Mouse (Mus musculus): ENCODE data around the gene Mta3.
"Not testable (repeated sequence)": the region's sequence is repeated elsewhere in the genome, so short reads cannot be mapped to it uniquely, and the experiment has no call there.

The Mta3 gene

DNA sequence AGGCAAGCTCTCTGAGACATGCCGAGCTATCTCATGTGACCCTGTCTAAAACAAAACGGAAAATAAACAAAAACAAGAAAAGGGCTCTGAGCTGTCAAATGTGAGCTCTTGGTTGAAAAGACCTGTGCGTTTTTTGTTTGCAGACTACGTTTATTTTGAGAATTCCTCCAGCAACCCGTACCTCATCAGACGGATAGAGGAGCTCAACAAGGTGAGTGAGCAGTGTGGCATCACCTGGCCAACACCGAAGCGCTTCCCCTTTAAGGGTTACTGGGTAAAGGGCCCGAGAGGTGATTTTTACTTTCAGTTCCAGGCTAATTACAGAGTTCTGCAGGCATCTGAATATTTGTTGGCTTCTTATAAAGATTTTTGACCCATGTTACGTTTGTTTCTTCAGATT lies 2.3 kb downstream of the Mta3 start:
- no peak for DNase-seq (ENCODE audit: low spot score in 2 of 2)

DNA sequence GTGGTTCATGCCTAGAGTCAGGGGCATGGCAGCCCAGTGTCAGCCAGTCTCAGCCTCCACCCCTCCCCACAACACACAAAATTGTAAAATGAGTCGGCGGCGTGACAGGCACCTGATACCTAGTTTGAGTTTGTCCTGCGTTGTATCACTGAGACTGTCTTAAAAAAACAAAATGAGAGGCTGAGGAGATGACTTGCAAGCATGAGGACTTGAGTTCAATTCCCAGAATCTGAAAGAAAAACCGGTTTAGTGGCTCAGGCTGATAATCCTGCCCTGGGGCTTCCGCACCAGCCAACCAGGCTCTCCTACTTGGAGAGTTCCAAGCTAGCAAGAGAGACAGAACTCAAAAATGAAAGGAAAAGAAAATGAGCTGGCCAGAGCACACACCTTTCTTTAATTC lies 2.9 kb downstream of the Mta3 start:
- DNase-seq (ENCODE audit: low spot score in 2 of 2), result no peak

GRCm38 (mm10) chr17:83709517-83709916 lies 3.6 kb downstream of the Mta3 start:
- DNase-seq (ENCODE audit: low spot score in 2 of 2), result not testable (repeated sequence)

DNA sequence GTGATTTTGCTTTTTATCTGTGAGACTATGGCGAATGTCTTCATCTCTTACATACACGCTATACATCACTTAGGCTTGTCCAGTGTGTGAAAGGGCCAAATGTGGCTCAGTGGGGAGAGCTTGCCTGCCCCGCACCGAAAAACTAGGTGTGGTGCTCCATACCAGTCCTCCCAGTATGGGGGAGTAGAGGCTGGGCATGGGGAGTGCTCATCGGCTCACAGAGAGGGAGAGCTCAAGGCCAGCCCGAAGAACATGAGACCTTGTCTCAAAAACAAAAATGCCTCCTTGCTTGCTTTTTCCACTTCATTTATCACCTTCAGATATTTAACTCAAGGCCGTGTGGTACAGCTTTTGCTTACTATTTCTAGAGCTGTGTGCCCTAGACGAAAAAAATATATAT lies 4.7 kb downstream of the Mta3 start:
- DNase-seq (ENCODE audit: low spot score in 2 of 2), result no peak

DNA sequence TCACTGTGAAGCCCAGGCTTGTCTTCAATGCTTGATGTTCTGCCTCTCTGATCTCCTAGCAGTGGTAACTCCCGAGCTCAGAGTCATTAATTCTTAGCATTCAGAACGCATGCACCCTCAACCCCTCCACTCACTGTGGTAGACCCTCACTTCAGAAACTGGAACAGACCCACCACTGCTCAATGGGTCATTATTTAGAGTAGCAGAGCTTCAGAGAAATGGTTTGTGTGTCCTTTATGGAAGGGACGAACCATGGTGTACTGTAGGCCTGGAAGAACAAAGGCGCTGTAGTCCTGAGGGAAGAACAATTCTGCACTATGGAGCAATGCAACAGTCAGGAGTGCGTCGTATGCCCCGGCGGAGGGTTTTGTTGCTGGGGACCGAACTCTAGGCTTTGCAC lies 6.4 kb downstream of the Mta3 start:
- no peak for DNase-seq (ENCODE audit: low spot score in 2 of 2)

DNA sequence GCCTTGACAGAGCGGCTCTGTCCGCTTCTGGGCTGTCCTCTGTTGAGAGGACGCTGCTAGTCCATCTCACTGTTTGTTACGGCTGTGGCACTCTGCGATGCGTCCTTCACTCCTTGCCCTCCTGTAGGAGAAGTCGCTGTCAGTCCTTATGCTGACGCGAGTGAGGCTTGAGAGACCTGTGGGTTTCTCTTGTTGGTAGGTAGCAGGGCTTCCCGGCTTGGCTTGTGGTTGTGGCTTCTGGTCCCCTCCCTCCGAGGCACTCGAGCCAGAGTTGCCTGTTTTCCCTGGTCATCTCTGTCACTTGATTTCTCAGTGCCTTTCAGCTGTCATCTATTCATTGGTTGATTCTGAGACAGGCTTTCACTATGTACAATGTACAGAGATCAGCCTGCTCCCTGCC lies 14.5 kb downstream of the Mta3 start:
- no peak for DNase-seq (ENCODE audit: low spot score in 2 of 2)

GRCm38 (mm10) chr17:83721157-83721556 lies 15.2 kb downstream of the Mta3 start:
- DNase-seq (ENCODE audit: low spot score in 2 of 2), result no peak

GRCm38 (mm10) chr17:83723064-83723463 lies 17.1 kb downstream of the Mta3 start:
- no peak for DNase-seq (ENCODE audit: low spot score in 2 of 2)

GRCm38 (mm10) chr17:83726496-83726895 lies 20.5 kb downstream of the Mta3 start:
- DNase-seq (ENCODE audit: low spot score in 2 of 2), result no peak

DNA sequence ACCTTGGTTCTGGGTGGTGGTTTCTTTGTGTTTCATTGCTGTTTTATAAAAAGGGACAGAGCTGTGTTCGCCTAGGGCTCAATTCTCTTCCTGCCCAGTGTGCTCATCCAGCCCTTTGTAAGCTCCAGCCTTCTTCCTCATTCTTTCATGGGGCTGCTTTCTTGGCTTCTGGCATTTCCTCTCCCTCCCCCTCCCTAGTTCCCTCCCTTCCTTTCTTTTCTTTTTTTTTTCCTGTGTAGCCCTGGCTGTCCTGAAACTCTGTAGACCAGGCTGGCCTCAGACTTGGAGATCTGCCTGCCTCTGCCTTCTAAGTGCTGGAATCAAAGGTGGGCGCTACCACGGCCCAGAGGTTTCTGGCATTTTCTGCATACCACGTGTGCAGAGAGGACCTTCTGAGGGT lies 21.7 kb downstream of the Mta3 start:
- no peak for DNase-seq (ENCODE audit: low spot score in 2 of 2)

DNA sequence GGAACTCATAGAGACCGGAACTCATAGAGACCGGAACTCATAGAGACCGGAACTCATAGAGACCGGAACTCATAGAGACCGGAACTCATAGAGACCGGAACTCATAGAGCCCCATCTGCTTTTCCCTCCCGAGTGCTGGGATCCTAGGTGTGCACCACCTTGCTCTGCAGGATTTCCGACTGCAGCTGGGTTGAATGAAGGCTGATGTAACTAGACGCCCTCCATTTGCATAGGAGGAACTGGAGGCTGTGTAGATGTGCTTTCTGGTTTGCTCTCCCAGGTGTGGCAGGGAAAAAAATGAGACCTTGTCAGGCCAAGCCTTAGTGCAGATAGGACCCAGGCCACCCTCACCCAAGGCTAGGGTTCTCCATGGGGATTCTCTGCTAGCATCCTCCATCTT lies 23.1 kb downstream of the Mta3 start:
- no peak for DNase-seq (ENCODE audit: low spot score in 2 of 2)

DNA sequence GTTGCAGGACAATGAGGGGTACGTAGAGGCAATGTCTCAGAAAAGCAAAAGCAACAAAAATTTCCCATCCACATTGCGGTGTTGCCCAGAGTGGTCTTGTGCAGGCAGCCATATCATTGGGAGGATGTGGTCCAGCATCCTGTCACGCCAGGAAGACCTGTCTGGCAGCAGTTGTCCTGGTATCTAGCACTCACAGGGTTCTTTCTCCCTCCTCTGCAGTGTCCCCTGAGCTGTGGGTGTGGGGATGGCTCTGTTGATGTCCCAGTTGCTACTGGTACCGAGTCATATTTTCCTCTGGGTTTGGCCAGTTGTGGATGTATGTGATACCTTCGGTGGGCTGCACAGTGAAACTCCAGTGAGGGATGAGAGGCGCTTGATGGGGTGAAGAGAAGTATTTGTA lies 24.2 kb downstream of the Mta3 start:
- DNase-seq (ENCODE audit: low spot score in 2 of 2), result no peak

- peak; percentile 29 to 56 for DNase-seq (ENCODE audit: low spot score in 2 of 2)
These were observed 26.2 kb downstream of the Mta3 start for GRCm38 (mm10) chr17:83732166-83732629.

DNA sequence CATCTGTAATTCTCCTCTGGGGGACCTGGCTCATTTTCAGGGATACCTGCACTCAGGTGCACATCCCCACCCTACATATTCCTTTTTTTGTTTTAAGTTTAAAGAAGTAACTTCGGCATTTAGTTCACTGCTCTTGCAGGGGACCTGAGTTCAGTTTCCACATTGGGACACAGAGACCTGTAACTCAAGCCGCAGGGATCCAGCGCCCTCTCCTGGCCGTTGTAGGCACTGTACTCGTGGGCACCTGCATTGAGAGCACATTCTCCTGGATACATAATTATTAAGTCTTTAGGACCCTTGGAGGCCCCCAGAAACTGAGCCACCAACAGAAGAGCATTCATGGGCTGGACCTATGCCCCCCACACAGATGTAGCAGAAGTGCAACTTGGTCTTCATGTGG lies 26.8 kb downstream of the Mta3 start:
- DNase-seq (ENCODE audit: low spot score in 2 of 2), result no peak

DNA sequence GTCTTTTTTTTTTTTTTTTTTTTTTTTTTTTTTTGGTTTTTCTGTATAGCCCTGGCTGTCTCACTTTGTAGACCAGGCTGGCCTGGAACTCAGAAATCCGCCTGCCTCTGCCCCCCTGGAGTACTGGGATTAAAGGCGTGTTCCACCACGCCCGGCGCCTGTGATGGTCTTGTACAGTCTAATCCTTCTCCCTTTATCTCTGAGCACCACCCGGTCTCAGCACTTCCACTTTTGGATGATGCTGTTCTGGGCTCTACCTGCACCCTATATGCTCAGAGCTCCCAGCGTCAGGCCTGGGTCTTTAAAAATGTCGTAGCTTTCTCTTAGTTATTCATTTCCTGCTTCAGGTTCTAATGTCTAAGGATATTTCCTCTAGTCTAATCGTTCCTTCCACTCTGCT lies 30.7 kb downstream of the Mta3 start:
- DNase-seq (ENCODE audit: low spot score in 2 of 2), result no peak

GRCm38 (mm10) chr17:83737775-83738174 lies 31.8 kb downstream of the Mta3 start:
- DNase-seq (ENCODE audit: low spot score in 2 of 2), result no peak

DNA sequence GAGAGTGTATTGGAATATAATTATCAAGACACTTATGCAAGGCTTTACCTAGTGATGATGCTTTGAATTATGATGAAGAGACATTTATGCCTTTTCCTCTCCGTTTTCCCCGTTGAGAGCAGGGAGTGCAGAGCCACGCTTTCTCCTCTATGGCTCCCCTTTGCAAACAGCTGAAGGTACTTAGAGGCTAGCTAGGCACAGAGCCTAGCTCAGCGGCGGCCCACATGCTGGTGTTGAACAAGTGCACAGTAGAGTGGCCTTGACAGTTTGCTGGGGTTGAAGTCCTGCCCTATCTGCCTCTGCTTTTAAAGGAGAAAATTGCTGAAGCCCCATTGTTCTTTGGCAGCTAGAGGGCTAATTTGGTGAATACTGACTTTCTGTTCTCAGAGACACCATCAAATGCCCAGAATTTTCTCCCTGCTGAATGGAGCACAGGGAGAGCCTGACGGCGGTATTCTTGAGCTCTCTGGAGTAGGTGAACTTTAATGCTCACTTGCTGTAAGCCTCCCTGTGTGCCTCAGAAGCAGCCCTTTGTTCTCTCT lies 34.2 kb downstream of the Mta3 start:
- DNase-seq (ENCODE audit: low spot score in 2 of 2), result no peak

DNA sequence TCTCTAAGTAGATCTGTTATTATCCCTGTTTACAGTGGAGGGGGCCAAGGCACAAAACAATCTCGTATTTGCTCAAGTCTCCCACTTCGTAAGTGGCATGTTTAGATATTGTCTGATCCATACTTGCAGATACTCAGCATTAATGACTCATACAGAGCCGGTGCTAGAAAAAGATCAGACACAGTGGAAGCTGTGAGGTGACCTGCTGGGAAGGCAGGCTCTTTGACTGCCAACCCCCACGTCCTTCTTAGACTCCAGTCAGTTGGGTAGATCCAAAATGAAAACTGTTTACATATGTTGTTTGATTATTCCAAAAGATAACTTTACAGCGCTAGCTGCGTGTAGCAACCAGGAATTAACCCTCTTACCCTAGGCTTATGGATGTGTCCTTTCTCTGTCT lies 35.3 kb downstream of the Mta3 start:
- no peak for DNase-seq (ENCODE audit: low spot score in 2 of 2)

DNA sequence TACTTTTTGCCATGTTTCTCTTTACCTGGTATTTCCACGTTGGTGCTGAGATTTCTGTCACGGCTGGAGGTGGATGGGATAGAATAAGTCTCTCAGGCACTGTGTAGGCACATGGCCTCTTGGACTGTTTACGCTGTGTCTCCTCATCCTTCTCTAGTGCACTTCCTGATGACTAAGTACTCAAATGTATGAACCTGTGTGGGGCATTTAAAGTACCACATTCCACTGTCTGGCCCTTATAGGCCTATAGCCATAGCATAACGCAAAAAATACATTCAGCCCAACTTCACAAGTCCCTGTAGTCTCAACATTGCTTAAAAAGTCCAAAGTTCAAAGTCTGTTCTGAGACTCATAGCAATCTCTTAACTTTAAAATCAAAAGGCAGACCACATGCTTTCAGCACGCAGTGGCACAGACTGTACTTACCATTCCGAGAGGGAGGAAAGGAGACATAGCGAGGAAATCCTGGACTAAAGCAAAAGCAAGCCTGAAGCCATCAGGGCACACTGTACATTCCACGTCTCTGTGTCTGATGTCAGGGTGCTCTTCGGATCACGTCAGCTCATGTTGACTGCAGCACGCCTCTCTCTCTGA lies 38.4 kb downstream of the Mta3 start:
- no peak for DNase-seq (ENCODE audit: low spot score in 2 of 2)

DNA sequence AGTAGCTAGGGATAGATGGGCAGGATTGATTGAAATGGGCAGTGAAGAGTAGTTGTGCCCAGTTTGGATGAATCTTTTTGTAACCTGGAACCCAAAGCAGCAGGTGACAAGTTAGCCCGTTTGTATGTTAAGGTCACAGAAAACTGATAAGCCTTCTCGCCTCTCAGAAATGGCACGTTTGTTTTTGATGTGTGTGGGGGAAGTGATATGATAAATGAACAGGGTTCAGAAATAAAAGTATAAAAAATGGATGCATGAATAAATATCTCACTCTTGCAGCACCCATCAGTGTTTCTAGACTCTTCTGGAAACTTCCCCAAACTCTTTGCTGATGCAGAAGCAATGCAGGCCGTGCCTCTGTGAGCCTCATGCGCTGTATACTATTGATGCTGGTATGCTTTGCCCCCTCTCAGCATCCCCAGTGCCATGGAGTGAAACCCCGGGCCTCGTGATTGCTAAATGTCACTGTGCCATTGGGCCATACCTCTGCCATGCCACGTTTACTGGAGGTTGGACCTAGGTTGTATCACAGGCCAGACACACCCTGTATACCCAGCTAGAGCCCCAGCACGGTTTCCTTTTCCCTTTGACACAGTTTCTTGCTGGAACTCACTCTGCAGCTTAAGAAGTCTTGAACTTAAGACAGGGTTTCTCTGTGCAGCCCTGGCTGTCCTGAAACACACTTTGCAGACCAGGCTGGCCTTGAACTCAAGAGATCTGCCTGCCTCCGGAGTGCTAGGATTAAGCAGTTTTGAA lies 41.6 kb downstream of the Mta3 start:
- no peak for DNase-seq (ENCODE audit: low spot score in 2 of 2)

- DNase-seq (ENCODE audit: low spot score in 2 of 2), result no peak
These were observed 44.4 kb downstream of the Mta3 start for GRCm38 (mm10) chr17:83750216-83750950.

DNA sequence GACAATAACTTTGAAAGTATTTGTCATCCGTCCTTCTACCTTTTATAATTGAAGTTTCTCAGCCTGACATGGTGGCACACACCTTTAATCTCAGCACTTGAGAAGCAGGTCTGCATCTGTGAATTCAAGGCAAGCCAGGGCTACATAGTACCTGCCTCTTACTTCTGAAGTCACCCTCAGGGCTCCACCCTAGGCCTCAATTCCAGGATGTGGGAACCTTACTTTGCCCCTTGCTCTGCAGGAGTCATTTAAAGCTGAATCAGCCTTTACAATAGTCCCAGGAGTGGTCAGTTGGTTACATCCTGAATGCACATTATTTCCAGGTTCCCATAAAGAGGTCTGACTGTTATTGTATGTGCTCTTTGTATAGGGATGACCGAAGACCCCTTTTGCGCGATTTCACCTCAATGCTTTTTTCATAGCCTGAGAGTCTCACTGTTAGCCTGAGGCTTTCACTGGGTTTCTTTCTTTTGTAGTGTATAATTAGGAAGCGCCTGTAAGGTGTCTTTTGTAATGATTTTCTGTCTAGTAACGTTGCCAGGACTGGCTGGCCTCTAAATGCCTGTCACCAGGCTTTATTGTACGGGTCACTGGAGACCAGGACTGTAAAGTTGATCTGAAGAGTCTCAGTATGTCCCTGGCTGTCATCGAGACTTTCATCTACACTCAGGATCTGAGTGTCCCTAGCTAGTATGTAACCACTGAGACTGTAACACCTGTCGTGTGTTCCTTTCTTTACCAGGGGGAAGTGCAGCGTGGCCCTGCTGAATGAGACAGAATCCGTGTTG lies 47.3 kb downstream of the Mta3 start:
- DNase-seq (ENCODE audit: low spot score in 2 of 2), result no peak
